Mouse (Mus musculus) embryo, embryonic 9.5 days (tissue): ENCODE data around the gene Trio.

Experiments
- DNase-seq: peaks from one replicate; pipeline ENCODE4 v3.0.0-alpha.2; 2017; ENCODE audit errors: extremely low spot score

The Trio gene

DNA sequence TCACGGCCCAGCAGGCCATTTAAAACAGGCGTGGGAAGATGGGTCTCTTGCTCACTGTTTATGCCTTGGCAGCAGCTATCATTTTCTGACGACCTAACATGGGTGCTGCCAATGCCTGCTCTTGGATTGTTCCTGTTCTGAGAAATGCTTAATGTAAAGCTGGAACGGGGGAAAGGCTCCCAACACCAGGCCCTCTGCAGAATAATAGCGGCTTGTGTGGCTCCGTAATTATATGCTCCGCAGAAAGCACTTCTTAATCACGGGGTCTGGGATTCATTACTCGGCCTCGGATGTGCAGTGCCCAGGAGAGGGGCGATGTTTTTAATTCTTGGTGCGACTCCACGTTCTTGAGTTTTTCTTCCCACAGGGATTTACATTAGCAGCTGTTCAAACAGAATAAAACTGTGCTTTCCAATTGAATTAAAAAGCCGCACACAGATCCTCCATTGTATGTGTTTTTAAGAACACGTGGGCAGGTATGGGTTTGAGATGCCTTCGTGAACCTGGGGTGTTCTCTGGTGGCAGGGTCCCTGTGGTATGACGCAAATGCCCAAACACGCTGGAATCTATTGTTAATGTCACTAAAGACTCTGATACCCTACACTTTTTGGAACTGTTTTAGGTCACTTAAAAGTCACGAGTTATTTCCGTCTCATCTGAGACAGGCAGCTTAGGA, 228.0 kb downstream of the Trio start:
- DNase-seq = no peak

DNA sequence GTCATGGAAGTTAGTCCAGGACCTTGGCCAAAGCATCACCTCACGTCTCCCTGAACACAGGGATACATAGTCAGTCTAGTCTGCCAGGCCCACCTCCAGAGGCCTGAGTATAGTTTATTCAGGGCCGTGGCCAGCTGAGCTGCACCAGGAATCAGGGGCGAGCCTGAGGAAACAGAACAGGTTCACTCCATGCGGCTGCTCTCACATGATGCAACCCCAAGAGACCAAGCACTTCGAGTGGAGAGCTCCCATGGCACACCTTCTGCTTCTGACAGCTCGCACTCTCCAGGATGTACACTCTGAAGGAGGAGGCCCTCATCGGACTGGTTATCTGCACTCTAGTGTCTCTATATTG, 228.8 kb downstream of the Trio start:
- no peak for DNase-seq

DNA sequence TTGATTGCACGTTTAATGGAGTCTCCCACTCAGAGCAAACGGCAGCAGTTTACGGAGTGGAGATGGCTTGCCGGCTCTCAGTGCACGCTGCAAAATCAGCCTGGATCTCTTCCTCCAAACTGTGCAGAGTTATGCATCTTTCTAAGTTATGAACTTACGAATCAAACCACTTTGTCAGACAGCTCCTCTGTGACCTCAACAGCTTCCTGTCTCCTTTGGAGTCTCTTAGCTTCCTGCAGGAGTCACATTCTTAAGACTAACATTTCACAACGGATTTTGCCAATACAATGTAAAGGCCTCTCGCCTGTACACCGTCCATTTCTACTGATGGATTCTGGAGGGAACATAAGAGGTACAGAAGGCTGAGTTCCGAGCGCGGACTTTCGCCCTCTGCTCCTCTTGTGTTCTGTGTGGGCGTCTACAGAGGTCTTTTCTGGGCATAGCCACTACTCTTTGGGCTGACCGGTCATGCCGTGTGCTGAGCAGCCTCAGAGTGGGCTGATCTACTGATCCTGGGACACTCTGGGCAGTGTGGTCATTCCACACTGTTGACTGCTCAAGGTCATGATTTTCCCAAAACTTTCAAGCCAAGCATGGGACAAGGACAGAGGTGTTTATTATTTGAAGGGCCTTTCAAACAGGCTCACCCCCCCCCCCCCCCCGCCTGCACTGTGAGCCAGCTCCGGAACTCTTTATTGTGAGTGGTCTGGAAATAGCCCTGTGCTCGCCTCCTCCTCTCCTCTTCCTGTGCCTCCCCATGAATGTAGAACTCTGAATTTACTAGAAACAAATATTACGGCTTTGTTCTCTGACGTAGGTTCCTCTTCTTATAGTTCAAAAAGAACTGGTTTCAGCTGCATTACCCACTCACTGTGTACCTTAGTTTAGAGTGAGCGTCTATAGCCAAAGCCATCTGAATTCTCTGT, 229.4 kb downstream of the Trio start:
- no peak for DNase-seq

DNA sequence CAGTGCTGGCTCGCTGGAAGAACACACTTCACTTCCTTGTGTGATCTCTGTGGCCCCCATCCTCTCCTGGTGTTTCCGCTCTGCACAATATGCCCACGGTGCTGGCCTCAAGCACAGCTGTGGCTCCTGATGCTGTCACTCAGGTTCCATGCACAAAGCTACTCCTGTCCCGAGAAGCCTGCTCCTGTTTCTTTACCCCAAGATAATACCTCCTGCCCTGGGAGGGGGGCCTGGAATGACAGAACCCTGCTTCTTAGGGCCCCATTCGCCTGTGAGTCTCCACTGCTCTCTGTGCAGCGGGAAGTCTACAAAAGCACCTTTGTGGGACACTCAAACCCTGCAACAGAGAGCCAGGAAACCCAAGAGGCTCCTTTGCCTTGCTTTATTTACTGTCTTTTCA, 232.4 kb downstream of the Trio start:
- no peak for DNase-seq

DNA sequence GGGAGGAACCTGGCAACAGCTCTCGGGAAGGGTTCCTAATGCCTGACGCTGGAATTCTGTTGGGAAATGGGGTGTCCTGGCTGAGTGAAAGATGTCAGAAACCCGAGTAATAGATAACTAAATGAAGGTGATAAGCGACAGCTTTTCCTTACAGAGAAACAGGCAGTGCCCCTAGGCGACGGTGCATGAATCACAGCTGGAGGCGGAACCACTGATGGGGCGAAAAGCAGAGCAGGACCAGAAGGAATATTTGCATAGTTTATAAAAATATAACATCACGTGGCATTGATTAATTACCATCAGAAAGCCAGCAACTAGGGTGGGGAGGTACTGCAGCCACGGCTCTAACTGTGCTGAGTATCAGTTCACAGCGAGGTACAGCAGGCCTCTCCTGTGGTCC, 233.2 kb downstream of the Trio start:
- no peak for DNase-seq

DNA sequence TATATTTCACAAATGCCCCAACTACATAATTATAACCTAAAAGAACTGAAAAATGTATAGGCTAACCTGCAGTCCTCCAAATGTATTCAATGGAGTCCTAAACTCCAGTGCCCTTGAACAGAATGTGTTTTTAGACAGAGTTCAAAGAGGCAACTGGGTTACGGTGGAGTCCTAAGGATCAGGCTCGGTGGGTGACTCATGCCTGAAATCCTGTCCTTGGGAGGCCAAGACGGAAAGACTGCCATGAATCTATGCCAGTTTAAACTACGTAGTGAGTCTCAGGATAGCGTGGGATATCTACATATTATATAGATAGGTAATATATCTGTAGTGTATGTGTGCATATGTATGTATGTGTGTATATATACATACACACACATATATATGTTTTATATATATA, 234.5 kb downstream of the Trio start:
- DNase-seq = no peak

DNA sequence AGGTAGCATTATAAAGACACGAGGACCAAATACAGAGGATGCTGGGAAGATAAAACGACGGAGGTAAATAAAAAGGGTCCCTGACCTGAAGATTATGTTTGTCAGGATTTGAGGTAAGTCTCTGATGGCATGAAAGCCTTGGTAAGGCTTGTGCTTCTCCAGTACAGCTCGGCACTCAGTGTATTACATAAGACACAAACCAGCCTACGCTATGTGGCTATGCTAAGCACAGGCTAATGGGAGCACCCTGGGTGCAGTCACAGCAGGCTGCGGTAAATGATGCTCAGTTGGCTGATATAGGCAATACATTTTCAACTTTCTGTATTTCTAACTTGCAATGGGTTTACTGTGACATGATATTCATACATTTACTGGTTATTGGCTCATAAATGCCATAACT, 234.9 kb downstream of the Trio start:
- no peak for DNase-seq

DNA sequence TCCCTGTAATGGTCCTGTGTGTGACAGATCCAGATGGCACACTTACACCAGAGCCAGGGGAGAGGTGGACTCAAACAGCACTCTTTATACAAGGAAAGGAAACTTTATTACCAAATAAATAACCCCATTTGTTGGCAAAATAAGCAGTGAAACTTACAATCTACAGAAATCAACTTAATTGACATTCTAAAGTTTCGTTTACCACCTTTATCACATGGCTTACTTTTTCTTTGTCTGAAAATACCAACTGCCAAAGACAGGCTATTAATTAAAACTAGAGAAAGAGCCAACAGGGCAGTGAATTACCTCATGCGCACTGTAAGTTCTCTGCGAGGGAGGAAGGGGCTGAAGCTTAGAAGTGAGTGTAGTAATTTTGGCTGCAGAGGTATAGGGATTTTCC, 236.3 kb downstream of the Trio start:
- no peak for DNase-seq

DNA sequence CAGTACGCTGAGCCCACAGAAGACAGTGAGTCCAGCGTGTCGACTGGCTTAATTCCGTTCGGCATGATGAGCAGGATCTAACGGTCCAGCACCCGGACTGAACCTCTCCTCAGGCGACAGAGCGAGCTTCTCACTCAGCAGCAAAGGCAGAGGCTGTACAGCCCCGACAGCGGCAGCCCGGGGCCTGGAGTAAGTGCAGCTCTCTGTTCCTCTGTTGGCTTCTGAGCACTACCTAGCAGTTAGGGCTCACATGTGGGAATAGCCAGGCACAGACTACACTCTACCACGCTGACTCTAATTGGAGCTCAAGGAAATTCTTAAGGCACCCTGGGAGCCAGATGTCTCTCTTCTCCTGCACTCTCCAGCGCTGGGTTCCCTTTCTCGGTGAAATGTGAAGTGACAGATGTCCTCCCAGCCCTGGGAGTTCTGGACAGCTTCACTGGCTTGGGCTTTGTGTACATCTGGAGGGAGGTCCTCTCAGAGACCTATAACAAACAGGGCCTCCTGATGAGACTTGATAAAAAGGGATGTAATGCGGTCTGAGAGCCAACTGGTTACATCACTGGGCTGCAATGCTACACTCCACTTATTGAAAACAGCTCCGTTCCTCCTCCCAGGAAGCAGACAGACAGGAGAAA, 237.4 kb downstream of the Trio start:
- peak; percentile 63 for DNase-seq

DNA sequence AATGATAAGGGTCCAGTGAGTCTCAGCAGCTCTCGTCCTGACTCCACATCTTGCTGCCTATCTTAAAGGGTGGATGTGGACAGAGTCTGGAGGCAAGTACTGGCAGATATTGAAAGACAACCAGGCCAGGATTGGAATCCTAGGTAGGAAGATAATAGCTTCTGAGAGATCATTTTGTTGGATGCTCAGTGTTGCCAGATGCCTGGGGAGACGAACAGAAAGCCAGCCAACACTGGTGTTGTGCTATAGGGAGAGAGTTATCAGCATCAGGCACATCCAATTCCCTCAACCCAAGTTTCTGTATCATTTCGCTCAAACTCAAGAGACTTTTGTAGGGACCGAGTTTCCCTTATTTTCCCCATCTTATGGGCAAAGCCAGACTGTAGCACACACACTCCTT, 238.5 kb downstream of the Trio start:
- no peak for DNase-seq

DNA sequence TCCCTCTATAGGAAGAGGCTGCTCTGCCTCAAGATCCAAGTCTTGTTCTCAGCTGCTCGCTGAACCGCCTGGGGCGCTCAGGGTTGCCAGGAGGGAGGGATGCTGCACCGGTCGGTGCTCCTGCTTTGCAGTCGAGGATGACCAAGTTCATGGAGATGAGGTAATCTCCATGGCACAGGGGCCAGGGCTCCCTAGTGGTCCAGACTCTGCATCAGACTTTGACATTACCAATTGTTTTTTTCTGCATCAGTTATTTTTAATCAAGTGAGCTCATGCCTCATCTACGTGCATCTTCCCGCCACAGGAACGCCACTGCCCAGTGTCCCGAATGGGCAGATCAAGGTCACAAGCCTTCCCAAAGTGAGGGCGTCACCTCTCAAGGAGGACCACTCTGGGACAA, 239.2 kb downstream of the Trio start:
- no peak for DNase-seq

DNA sequence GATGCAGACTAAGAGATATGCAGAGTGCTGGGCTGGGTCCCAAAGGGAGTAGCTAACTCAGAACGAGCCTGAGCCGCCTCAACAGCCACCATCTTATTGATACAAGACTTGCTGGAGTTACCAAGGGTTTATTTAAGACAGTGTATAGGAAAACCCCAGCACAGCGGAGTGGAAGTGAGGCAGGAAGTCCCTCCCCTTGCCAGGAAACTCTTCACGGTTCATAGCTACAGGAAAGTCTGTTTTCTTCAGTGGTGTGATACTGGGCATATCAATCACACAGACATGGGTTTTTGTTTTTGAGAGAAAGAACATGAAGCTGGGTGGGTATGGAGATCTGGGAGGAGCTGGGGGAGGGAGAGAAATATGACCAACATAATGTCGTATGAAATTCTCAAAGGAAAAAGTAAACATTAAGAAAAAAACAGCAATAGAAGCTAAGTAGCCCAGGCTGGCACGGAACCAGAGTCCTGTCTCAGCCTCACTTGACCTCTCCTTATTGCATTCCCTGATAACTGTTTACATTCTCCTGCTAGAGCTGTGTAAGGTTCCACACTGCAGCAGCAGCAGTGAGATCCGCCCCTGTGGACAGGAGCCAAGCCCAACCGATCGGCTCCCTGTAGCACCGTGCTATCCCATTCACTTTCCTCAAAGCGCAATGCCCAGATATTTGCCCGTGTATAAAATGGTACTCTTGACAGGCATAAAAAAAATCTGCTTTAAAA, 240.2 kb downstream of the Trio start:
- no peak for DNase-seq

DNA sequence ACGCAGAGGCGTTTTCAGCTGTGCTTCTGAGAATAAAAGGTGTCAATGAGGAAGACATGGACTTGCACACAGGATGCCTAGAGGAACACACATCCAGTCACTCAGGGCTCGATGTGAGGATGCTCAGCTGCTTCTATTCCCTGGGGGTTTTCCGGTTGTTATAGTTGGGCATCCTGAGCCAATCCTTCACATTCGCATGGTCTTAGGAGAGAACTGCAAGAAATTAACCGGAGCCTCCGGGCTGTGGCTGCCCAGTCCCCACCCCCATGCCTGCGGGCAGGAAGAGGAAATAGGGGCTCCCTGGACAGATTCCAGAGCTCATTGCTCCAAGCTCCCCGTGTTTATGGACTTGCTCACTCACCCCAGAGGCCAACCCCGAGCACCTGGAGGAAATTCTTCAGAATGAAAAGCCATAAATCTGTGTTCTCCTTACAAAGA, 241.5 kb downstream of the Trio start:
- DNase-seq = peak; percentile 54

DNA sequence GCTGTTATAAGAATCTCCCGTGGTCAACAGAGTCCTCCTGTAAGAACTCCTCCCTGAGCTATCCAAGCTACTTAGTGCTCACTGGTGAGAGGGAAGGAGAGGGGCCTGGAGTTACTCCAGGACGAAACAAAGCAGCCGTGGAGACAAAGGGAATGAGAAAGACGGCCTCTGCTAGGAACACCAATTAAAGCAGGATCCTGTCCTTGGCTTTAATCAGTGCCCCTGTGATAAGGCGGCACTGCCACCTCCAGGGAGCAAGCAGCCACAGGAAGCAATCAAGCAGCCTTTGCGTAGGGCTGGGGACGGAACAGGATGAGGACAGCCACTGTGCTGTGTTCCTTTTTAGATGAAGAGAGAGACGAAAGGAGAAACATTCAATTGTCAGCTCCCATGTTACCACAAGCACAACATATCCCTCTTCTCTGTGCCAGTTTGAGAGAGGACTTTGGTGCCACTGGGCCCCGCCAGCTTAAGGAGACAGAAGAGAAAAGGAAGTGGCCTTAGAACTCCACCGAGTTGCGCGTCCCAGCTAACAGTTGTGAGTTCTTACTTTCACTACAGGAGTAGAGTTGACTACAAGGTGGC, 242.0 kb downstream of the Trio start:
- peak; percentile 48 for DNase-seq

DNA sequence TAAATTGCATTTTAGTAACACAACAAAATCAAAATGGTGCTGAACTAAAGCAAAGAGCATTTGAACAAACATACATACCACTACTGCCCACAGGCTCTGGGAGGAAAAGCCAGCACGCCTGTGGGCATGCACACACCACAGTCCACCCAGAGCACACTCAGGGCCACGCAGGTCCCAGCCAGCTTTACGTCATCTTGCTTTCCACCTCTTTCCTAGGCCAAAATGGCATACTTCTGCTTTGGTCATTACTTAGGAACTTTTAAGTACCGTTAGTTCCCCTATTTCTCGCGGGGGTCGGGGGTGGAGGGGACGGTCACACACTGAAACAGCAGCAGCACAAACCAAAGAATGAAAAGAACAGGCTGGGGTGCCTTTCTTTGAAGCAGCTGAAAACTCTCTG, 242.6 kb downstream of the Trio start:
- DNase-seq = no peak

DNA sequence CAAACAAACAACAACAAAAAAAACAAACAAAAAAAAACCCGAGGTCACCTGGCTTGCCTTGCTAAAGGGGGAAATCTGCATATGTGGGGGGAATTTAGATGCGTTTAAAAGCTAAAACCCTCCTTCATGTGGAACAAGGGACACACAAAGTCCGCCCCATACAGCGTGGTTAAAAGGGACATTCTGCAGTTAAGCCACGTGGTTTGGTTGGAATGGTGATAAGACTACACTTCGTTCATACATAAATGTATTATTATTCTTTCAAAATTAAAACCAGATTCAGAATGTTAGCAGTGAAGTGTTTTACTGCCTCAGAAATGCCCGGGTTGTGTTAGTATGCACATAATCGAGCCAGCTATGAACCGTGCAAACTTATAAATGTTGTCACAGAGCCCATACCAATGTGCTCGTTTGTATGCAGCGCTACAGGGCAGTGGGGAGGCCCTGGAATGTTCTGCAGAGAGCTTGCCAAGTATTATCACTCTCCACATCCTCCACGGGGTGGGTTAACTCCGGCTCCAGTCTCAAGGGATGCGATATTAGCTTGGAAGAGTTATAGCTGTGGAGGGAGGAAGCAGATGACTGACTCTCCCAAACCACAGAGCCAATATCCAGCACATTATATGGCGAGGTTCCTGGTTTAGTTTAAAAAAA, 243.1 kb downstream of the Trio start:
- DNase-seq = no peak

DNA sequence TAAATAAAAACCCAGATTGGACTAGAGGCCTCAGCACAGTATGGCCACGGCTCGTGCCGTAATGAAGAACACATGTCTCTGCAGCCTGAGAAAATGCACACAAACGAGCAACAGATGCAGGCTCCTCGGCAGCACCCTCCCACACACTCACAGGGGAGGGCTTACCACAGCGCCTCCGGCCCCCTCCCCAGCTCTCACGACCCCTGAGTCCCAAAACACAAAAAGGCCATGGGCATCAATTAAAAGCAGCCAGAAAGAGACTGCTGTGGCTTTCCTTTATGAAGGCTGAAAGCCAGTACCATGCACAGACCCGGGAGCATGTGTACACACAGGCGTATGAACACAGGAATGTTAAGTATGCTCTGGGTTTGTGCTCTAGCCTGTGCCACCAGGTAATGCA, 245.8 kb downstream of the Trio start:
- peak; percentile 68 for DNase-seq

DNA sequence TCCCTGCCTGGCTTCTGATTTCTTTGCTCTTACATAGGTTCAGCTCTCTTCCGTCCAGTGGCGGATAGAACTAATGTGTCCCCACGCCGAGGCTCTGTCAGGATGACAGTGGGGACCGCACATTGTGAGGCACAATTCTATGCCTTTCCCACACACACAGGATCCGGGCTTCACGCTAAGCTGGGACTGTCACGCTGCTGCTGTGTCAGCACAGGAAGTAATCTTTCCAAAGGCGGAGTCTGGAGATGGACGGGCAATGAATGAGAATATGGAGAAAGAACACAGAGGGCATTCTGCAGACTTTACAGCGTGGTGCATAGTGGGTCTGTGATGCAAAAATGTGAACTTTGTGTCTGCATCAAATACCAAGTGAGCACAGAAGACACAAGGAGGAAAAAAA, 246.2 kb downstream of the Trio start:
- DNase-seq = peak; percentile 64

DNA sequence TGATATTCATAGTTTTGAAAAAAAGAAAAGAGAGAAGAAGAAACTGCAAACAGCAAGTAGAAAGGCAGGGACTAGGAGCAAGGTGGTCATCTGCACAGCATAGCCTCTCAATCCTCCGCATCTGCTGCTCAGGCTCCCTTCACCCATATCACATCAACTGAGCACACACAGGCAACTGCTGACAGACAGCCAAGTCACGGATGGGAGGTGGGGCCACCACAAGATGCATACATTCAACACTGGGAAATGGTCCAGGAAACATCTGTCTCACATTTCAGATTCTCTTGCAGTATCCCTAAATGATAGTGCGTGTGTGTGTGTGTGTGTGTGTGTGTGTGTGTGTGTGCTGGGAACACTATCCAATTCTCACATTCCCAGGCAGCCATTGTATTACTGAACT, 247.4 kb downstream of the Trio start:
- no peak for DNase-seq

DNA sequence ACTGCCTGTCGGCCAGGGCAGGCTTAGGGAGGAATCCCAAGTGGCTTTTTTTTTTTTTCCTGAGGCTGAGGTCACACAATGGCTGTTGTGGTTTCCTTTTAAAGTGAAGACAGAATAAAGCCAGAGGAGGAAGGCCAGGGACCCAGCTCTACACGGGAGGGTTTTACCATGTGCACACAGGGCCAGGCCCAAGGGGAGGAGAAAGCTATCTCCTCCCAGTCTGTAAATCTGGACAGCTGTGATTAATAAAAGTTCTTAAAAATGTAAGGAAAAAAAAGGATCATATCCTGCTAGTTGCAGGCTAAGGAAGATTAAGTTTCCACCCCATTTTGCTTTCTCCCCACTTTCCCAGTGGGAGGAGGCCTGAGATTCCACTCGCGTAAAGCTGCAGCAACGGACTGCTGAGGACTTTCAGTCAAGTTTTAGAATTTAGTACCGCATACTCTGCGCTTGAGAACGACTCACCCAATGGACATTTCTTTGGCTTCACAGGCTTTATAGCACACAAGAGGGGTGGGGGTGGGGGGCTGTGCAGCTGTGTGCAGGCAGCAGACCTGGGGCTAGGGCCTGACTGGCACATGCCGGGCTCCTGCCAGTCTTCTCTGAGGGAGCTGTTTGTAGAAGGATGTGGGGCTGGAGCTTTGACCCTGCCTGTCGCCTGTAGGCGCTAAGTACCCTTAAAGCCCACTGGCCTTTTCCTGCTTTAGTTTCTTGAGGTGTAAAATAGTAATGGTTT, 248.0 kb downstream of the Trio start:
- DNase-seq = no peak

DNA sequence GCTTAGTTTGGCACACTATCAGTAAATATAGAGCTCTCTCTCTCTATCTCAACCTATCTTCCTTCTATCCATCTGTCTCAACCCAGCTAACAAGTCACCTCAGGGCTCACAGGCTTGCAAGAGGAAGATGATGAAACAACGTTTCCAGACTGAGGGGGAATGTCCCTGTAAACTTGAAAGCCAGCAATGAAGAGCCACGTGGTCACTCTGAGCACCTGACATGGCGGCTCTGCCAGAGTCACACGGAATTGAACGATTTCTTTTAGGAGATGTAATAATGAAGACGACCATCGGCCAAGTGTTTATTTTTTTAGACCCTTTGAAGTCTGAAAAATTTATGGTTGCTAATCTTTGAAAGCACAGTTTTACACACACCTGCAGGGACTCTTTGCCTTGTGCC, 251.2 kb downstream of the Trio start:
- no peak for DNase-seq
